Mouse (Mus musculus) 416B (cell line): ENCODE data around the gene Gm20388.

Experiments used
- DNase-seq: peaks from one replicate; pipeline ENCODE4 v3.0.0; 2011; ENCODE audit warnings: low read depth

Gene Gm20388

DNA sequence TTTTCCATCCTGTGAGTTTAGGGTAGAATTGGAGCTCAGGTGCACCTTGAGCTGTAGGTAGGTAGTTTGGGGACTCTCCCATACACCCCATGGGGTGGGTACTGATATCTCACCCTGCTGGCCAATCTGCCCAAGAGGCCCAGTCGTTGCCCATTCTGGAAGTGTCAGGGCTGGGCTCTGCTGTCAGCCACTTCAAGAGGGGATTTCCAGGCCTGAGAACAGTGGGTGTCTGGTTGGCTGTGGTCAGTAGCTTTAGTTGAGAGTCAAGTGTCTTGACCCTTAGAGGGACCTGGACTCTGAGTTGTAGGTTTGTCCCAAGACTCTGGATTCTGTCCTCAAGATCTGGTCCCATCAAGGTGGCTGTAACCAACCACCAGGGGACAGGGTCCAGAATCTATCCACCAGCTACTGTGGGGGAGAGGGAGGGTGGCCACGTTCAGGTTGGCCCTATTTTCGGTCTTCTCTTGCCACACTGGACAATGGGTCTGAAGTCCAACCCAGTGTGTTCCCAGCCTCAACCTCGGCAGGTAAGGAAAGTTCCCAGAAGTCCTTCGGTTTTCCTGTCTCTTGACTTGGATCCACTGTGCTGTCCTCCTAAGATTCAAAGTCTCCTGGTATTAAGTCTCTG is 580.6 kb downstream of the Gm20388 start:
- DNase-seq, result no peak

DNA sequence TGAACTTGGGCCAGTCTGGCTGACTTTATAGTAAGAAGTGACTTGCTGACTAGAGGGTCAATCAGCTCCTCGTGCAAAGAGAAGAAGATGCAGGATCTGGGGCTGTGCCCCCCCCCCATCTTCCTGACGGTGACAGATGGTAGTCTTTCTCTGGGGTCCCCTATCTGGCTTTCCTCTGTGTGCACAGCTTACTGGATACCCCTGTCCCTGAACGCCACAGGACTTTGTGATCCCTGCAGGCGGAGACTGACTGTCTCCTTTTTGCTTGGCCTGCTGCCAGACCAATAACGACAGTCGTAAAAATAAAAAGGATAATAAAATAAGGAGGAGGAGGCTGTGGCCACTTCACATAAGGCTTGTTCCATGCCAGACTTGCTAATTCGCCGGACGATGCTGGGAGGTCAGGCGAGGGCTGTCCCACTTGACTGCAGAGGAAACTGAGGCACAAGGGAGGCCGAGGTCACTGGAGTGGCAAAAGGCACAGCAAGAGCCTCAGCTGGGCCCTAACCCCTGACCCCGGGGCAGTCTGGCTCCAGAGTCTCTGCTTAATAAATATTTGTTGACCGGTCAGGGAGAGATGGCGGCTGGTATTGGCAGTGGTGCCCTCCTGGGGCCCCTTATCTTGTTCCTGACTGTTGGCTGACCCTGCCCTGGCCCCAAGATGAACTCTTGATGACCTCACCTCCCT is 581.7 kb downstream of the Gm20388 start:
- peak; percentile 54 for DNase-seq

- DNase-seq, result peak; percentile 81
These were observed 582.2 kb downstream of the Gm20388 start for GRCm38 (mm10) chr8:120492881-120493220.

DNA sequence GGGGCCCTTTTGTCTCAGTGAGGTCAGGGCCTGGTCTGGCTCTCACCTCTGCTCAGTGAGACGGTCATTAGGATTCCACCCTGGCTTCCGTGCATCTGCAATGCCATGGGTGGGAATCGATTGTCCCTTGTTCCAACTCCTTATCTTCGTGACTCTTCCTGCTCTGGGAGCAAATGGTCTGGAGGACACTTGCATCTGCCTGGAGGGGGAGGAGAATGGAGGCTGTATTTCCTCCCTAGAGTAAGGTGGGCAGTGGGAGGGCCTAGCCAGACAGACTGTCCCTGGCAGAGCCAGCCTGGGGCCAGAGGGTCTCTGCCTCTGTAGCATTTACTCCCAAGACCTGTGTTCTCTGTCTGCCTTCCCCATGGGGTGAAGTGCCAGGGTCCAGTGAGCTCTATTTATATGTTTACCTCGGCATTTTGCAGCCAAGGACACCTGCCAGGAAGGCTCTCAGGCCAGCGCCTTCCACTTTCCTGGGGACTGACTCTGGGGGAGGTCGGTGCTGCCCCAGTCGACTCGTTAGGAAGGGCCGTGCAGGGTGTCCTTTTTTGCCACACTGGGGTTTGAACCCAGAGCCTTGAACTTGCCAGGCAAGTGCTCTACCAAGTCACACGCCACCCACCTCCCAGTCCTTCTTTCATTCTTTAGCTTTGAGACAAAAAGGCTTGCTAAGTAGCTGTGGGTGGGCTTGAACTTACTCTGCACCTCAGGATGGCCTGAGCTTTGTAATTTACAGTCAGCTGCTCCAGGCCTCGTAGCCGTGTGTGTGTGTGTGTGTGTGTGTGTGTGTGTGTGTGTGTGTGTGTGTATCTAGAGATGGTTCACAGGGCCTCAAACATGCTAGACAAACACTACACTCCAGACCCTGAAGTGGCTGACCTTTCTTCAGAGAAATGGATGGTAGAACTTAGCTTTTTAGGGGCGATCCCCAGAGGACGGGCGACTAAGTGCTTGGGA is 583.1 kb downstream of the Gm20388 start:
- DNase-seq, result peak; percentile 44

- DNase-seq, result peak; percentile 87
These were observed 584.3 kb downstream of the Gm20388 start for GRCm38 (mm10) chr8:120494903-120495302.

DNA sequence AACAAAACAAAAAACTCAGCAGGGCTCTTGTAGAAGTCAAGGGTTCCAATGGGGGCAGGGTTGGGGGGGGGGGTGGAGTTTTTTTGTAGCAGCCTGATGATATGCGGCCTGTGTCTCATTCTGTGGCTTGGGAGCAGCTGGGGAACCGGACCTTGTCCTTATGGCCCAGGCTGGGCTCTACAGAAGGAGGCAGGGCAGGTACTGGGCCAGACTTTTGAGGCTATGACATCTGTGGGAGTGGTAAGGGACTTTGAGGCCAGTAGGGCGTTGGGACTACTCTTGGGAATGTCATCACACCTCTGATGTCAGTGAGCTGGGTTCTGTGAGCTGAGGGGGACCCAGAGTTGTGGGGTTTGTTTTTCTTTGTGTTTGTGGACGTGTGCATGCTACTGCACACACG is 584.8 kb downstream of the Gm20388 start:
- peak; percentile 30 for DNase-seq

DNA sequence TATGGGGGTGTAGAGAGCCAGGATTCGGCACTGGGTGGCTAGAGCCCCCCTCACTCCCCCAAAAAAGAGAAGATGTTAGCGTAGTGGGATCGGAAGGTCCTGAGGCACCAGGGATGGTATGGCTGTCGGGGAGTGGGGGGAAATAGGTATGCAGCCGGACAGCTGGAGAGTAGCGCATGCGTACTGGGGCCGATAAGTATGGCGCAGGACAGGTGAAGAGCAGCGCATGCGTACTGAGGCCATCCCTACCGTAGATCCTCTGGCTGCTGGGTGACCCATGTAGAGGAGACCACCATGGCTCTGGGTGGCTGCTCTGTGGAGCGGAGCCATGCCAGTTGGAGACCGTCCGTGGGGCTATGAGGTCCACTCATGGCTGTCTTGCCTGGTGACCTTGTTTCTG is 585.8 kb downstream of the Gm20388 start:
- DNase-seq, result no peak

DNA sequence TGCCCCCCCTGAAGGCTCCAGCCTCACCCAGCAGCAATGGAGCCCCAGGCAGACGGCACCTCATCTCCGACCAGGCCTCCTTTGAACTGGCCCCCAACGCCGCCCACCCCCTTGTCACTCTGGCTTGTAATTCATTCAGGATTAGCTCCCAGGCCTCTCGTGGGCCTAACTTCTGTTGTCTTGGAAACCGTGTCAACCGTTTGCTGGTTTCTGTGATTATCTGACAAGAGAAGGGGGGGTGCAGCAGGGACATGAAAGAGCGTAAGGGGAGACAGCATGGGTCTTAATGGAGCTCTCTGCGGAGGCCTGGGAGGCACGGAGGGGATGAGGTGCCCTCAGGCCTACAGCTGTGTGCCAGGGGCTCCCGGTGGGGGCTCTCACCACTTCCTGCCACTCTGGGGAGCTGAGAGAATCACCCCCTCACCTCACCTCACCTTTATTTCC is 586.9 kb downstream of the Gm20388 start:
- no peak for DNase-seq

GRCm38 (mm10) chr8:120498349-120498831 is 587.7 kb downstream of the Gm20388 start:
- DNase-seq, result peak; percentile 39

- peak; percentile 87 for DNase-seq
These were observed 588.4 kb downstream of the Gm20388 start for GRCm38 (mm10) chr8:120498926-120499605.

DNA sequence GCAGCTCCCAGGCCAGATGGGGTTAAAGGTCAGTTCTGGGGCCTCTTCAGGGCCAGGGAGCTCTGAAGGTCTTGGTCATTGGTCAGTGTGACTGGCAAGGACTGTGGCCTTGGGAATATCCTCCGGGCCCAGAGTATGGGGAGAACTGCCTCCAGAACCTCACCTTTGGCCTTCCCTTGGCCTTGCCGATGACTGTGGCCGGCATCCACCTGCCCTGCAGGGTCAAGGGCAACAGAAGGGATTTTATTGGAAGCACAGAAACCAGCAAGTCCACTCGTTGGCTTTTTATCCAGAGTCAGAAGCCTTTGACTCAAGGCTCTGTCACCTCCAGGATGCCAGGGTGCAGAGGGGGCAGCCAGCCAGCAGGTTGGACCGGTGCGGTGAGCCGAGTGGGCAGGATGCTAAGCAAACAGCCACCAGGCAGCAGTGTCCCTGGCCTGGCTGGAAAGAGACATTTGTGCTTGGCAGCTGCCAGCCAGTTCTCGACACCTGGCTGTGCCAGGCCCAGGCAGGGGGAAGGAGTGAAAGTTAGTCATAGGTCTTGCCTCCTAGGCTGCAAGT is 590.1 kb downstream of the Gm20388 start:
- DNase-seq, result no peak

DNA sequence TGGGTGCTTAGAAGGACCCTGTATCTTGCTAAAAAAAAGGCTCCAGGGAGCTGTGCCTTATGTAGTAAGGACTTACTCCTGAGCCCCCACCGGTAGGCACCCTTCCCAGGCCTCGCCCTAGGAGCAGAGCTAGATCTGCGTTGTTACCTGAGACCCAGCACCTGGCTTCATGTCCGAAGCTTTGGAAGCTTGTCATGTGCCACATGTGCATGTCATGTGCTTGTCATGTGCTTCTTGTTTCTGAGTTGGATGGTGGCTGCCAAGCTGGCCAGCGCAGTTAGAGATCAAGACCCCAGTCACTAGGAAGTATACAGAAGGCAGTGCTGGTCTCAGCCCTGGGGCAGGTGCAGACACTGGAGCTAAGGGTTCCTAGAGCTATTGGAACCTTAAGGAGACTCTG is 590.8 kb downstream of the Gm20388 start:
- DNase-seq, result no peak

GRCm38 (mm10) chr8:120502428-120502827 is 591.8 kb downstream of the Gm20388 start:
- no peak for DNase-seq

DNA sequence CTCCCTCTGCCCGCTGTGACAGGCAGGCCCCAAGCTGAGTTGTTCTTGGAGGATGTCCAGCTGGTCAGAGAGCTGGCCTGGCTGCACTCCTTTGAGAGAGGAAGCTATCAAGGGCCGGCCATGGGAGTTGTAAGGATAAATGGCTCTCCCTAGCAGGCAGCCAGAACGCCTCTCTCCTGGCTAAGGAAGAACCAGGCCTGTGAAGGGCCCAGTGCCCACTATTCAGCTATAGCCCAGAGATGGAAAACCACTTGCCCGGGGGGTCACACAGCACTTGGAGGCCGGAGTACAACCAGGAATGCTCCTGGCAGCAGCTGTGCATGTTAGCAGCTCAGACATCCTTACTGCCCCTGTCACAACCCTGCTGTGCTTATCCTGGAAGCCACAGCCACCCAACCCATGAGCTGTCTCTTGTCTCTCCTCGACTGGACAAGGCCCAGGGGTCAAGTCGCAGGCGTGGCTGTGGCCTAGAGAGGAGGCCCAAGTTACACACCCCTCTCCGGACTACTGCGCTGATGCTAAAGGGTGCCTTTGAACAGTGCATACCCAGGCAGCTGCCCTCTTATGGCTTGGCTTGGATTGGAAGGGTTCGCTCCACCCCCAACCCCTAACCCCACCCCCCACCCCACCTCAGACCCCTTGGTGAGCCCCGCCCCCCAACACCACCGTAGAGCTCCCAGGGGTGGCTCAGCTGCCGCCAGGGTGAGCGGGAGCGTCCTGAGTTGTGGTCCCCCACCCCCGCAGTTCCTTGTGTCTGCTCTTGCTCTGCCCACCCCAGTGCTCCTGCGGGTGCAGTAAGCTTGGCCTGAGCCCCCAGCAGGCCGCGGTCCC is 593.8 kb downstream of the Gm20388 start:
- no peak for DNase-seq

DNA sequence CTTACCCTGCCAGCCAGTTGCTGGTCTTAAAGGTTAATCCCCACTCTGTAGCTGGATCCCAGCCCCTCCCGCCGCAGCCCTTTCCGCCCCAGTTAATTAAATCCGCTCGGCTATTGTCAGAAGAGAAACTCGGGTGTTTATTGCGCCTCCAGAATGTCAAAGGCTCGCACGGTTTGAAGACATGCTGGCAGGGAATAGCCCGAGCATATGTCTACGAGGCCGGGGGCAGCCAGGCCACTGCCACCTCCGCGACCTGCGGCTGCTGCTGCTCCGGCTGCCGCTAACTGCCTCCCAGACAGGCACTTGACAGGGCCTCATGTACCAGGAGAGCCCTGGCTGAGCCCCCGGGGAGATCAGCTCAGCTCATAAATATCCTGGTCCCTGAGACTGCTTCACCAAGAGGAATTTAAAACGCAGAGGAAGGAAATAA is 594.5 kb downstream of the Gm20388 start:
- DNase-seq, result no peak

DNA sequence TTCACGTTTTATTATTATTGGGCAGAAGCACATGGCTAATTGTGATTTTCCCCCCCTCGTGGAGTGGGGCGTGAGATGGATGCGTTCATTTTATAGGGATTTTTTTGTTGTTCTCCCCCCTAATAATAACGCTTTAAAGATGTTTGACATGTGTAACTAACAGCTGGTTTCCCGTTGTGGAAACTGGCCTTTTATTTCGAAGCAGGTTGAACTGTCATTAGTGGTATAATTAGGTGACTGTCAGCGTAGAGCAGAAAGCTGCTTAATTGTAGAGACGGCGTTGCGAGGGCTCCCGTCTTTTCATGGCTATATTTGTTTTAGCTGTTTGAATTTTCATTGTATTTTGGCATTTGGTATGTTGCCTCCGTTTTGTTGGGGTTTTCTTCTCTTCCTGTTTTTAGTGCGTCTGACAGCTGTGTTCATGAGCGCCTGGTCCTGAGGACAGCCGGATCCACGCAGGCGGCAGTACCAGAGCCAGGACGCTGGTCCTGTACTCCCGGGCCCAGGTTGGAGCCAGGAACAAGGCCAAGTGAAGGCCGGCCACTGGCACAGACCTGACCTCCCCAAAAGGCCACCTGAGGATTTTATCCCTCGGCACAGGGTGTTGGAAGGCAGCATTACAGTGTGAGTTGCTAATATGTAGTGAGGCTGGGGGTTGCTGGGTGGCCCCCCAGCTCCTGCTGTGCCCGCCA is 595.1 kb downstream of the Gm20388 start:
- DNase-seq, result no peak

DNA sequence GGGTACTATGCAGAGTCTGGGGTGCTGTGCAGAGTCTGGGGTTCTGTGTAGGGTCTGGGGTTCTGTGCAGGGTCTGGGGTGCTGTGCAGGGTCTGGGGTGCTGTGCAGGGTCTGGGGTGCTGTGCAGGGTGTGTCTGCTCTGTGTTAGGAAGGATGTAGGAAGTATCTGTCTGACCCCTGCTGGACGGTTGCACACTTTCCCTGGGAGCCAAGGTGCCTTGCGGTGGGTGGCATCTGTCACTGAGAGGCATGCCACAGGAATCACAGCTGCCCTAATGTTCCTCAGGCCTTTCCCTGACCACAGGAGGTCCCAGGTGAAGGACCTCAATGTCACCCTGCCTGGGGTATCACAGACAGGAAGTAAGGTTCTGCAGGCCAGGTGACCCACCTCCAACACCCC is 595.9 kb downstream of the Gm20388 start:
- DNase-seq, result no peak

GRCm38 (mm10) chr8:120507290-120507689 is 596.6 kb downstream of the Gm20388 start:
- DNase-seq, result no peak

DNA sequence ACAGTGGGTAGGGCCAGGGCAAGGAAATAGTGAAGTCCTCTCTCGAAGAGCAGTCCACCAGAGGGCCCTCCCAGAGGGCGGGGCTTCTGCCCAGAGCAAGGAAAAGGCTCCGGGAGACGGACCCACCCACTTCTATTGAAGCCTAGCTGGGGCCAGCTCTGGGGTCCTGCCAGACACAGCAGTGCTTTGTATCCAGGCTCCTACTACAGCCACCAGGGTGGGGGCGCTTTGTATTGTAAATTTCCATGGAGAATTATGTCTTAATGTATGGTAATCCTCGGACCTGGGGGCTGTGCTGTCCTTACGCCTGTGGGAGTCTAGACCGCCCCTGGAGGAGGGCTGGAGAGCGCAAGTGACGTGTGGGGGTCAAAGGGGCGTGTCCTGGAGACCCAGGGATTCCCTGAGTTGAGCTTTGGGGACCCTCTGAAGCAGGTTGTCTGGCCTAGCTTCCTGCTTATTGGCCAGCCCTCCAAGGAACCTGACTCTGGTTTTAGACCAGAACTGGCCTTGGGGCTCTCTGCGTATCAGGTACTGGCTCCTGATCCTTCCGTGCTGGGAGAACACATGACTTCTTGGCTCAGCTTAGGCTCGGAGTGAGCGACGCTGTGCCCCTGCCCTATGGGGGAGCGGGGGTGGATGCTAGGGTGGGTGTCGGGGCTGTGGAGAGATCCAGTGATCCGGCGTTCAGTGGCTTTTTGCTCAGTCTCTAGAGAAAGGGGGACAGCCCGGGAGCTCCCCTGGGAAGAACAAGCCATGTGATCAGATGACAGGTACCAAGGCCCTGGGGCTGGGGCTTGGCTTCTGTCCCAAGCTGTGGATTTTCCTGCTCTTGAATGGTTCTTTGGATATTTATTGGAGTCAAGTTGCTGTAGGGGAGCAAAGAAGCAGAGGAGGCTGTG is 598.7 kb downstream of the Gm20388 start:
- peak; percentile 77 for DNase-seq
